Mouse (Mus musculus) G1E-ER4 (cell line): ENCODE results near the gene Rgl2. TPM values are rescaled to one million over a fixed set of nuclear protein-coding genes. Genes with fewer than 3 reads are reported as not detected.
"Not testable (repeated sequence)": the region's sequence is repeated elsewhere in the genome, so short reads cannot be mapped to it uniquely, and the experiment has no call there.

Experiments
- GATA1 ChIP-seq: IDR thresholded peaks from one replicate; pipeline ENCODE4 v1.8.0; 2012; ENCODE audit warnings: low read length, inconsistent platforms
- polyA plus RNA-seq: library from polyadenylated mRNA; stranded (reverse); fragments of >175 nt; gene quantifications from 2 replicates; pipeline ENCODE4 v1.2.3, GENCODE M21; 2012

The Rgl2 gene
- 93.1 and 127 TPM in 2 replicates for polyA plus RNA-seq

DNA sequence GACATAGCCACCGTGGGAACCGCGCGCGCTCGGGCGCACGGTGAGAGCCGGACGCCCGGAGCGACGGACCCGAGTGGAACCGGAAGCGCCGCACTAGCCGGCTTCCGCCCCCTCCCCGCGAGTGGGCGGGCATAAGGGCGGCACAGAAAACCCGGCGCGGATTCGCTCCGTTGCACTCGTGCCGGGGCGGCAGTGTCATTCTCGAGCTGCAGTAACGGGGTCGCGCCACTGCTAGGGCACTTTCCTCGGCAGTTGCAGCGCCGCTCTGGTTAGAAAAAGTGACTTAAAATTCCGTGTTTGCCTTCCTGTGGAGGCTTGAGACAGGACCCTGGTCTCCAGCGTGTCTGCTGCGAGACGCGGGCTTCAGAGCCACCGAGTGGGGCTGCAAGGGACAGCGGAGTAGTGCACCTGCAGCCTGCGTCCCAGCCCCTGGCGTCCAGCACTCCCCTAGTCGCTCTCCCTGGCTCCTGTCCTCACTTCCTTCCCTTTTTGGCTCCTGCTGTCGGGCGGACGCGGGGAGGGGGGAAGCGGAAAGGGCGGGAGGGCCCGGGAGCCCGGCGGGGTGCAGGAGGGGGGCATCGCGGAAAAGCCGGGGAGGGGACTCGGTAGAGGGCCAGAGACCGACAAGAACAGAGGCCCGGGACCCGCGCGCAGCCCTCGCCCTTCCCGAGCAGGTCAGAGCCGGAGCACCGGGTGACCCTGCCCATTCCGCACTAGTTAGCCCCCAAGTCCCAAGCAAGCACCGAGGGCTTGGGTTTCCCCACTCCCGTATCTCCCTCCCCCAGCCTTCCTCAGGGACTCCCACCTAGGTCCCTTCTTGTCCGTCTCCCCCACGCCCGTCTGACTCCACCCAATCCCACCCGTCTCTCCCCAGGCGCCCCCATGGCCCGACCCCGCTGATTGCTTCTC is at the start of gene Rgl2:
Gene Rgl2, plus strand, starts transcription at position 173 of the 909 bp plus-strand sequence.
- TF ChIP-seq GATA1 = no peak

DNA sequence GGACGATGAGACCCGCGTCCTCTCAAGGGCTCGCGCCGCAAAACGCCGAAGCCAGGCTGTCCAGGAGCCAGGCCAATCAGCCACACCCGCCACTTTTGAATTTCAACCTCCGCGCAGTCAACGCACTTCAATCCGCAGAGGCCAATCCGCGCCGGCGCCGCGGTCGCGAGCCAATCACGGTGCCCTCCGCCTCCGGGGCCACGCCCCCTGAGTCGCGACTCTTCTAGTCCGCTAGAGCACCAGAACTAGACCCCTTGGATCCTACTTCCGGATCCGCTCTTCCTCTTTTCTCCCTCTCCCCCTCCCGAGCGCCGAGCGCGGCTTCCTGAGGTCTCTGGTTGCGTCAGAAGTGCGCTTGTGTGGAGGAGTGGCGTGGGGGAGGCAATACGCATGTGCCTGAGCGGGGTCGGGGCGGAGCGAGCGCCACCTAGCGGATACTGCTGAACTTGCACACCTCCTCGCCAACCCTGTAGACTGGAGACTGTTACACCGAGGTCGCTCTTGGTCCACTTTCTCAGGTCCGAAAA is 38.7 kb upstream of the Rgl2 start, which contains the start of gene Kifc1:
Gene Kifc1, minus strand, starts transcription at position 129 of the 527 bp plus-strand sequence.
- no peak for TF ChIP-seq GATA1

DNA sequence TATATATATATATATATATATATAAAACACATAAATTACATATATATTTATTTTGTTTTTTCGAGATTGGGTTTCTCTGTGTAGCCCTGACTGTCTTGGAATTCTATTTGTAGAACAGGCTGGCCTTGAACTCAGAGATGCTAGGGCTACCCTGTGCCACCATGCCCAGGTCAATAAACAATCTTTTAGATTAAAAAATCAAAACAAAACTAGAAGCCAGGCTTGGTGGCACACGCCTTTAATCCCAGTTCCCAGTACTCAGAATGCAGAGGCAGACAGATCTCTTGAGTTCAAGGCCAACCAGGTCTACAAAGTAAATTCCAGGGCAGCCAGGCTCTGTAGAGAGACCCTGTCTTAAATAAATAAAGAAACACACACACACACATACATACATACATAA is 38.0 kb upstream of the Rgl2 start:
- TF ChIP-seq GATA1 = no peak

DNA sequence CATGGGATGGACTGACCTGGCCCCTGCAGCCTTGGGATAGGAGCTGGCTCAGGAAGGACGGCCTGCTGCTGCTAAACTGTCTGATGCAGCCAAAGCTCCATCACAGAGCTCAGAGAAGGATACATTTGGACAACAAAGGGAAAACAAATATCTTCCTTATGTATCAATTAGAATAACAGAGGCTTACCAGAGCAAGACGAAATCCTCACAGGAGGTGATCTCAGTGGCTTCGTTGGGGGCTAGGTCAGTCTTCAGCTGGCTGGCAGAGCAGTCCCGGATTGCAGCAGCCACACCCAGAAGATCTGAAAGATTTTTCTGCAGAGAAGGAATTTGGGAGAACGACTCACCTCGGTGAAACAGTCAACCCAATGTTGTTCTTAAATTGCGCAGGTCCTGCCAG is 36.9 kb upstream of the Rgl2 start:
- no peak for TF ChIP-seq GATA1

DNA sequence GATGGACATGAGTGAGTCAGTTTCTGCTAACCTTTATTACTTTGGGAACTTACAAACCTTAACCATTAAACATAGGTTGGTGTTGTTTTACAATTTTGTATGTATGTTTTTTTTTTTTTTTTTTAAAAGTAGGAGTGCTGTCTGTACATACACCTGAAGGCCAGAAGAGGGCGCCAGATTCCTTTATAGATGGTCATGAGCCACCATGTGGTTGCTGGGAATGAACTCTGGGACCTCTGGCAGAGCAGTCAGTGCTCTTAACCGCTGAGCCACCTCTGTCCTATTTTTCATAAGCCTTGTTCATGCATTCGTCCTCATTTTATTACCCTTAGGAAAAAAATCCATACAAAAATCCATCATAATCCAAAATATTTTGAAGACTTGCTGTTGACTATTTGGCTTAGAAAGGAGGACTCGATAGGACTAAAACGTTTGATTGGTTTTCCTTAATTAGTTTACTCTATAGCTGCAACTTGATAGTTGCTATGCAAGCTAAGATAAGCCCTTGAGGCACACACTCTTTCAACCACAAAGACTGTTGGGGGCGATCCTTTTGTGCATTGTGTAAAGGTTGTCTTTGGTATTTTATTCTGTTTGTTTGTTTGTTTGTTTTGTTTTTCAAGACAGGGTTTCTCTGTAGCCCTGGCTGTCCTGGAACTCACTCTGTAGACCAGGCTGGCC is 32.1 kb upstream of the Rgl2 start:
- TF ChIP-seq GATA1 = no peak

DNA sequence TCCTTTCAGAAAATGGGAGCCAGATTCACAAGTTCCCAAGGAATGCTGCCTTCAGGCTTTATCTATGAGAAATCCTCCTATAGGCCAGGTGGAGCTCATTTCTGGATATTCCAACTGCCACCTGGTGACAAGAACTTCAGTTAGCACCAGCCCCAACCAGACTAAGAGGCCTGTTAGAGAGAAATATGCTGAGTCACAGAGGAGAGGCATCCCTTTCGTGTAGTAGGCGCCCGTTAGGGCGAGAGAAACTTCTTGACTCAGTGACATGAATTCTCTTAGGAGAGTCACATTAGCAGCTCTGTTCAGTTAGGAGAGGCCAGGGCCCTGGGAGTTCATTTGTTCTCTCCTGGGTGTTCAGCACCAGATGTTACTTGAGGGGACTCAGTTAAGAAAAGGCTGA is 29.7 kb upstream of the Rgl2 start:
- TF ChIP-seq GATA1 = no peak

DNA sequence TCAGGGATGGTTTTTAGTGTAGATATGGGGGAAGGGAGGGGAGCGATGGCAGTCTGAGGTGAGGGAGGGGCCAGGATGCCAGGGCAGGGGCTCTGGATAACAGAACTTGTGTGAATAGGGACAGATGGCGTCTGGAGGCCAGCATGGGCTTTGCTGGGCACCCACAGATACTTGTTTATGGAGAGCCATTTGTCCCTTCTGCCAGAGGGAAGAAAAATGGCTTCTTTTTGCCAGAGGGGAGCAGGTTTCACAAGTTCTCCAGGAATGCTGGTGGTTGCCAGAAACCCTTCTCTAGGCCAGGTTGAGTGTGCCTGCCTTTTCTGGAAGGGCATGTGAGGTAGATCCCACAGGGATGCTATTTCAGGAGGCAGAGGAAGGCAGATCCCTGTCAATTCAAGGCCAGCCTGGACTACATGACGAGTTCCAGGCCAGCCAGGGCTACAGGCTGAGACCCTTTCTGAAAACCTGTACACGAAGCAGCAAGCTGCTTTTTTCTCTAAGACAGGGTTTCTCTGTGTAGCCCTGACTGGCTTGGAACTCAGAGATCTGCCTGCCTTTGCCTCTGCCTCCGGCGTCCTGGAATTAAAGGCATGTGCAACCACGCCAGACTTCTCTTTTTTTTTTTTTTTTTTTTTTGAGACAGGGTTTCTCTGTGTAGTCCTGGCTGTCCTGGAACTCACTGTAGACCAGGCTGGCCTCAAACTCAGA is 28.9 kb upstream of the Rgl2 start:
- no peak for TF ChIP-seq GATA1

DNA sequence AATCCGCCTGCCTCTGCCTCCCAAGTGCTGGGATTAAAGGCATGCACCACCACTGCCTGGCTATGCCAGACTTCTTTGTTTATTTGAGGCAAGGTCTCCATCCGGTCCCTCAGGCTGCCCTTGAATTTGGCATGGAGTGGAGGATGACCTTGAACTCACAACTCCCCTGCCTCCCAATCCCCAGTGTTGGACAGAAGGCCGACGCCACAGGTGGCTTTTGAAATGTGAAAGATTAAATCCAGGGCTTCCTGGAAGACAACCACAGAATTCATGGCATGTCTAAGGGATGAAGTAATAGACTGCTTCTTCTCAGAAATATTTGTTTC is 28.4 kb upstream of the Rgl2 start:
- no peak for TF ChIP-seq GATA1

DNA sequence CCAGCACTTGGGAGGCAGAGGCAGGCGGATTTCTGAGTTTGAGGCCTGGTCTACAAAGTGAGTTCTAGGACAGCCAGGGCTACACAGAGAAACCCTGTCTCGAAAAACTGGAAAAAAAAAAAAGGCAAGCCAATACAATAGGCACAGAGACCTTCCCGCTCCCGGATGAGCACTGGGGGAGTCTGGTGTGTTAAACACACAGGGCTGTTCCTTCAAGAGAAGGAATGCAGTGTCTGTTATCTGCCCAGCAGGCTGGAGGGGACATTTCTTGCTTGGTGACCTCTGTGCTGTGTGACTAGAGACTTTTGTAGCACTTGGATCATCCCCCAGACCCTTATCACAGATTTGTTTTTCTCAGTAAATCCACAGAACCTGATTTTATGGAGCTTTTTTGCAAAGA is 27.7 kb upstream of the Rgl2 start:
- no peak for TF ChIP-seq GATA1

DNA sequence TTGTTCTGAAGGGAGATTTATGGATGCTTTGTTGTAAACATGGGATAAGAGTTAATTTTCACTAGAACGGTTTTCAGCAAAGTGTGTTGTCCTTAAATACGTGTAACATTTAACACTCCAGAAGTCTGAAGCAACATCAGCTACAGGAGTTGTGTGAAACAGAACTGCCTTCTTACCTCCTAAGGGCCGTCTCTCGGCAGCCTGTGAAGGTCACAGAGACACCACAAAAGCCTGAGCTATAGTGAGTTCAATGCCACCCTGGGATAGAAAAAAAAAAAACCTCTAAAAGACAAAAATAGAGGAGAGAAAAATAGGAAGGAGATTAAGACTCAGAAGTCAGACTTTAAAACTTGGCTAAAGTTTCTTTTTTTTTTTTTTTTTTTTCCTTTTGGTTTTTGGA is 27.3 kb upstream of the Rgl2 start:
- no peak for TF ChIP-seq GATA1

DNA sequence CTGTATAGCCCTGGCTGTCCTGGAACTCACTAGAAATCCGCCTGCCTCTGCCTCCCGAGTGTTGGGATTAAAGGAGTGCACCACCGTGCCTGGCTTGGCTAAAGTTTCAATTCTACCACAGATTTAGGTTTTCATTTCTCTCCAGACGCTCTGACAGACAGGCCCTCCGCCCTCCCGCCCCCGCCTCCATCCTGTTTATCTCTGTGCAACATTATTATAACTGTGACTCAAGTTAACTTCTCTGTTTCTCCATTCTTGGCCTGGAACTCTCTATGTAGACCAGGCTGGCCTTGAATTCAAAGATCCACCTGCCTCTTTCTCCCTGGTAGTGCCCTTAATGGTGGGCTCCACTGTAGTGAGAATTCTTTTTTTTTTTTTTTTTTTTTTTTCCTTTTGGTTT is 26.9 kb upstream of the Rgl2 start:
- TF ChIP-seq GATA1 = no peak

DNA sequence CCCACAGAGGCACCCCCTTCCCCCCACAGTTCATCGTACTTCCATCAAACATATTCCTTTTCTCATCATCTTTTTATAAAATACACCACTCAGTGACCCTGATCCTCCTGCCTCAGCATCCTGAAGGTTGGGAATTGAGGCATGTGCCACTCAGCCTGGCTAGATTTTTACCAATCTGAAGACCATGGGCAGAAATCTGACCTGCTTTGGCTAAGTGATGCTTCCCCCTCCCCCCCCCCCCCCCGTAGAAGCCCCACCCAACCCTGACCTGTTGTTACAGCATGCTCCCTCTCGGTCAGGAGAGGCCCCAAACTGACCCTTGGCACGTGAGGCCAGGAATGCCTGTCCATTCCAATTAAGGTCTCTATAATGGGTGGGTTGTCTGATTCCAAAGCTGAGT is 24.5 kb upstream of the Rgl2 start, which contains the start of gene Platr17:
Gene Platr17, plus strand, starts transcription at position 301 of the 400 bp plus-strand sequence.
- not testable (repeated sequence) for TF ChIP-seq GATA1

DNA sequence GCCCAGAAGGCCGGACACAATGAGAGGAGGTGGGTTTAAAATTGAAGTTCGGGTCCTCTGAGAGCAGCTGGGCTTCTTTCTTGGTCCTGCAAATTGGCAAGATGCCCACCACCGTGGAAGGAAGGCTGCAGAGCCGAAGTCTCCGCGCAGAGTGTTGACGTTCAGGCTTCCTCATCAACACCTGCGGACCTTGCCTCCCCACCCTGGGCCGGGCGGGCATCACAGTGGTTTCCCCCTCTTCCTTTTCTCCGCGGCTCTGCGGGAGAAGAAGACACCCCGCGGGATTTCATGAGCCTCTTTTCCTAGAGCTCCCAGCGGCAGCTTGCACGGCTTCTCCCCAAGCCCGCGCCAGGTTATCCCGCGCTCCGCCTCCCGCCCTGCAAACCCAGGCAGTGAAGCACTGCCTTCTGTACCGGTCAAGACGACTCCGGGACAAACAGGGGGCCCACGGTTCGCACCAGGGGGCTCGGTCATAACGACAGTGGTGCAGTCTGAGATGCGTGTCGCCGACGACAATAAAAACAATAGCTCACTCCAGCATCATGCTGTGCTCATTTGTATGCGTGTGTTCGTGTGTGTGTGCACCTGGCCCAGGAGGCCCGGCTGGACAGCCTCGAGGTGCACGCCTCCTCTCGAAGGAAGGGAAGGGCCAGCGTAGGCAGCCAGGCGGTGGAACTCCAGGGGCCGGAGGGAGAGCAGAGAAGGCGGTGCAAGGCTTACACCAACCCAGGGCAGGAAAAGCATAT is 20.8 kb upstream of the Rgl2 start:
- TF ChIP-seq GATA1 = no peak

DNA sequence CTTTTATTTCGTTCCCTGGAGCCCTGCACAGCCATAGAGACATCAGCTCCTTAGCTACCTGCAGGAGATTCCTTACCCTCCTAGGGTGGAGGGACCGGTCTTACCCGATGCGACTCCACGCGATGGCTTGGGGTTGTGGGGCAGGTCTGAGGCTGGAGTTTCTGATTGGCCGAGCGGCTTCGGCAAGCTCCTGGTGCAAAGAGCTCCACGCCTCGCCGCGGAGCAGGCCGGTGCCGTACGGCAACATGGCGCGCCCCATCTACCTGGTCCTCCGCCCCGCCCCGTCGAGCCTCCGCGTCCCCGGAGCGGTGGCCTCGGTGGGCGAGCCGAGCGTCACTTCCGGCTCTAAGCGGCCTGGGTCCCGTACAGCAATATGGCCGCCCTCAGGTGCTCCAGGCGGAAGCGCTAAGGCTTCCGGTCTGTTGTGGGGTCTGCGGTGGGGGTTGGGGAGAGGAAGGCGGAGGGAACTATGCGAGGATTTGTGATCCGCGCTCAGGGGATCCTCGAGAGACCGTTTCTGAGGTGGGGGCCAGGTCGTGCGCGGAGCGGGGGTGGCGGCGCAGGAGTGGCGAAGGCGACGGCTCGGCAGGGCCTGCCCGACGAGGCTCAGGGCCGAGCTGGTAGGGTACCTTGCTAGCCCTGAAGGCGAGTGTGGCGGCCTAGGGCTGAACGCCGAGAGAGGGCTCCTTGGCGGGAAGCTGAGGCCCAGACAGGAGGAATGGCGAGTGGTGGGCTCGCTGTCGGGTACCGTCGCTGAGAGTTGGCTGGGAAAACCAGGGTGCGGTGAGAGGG is 20.1 kb upstream of the Rgl2 start, which contains the start of gene Daxx:
Gene Daxx, plus strand, starts transcription at position 338 of the 792 bp plus-strand sequence.
- TF ChIP-seq GATA1 = no peak
